Mouse (Mus musculus): Measurements from ENCODE around the gene Stard13. TPM values are rescaled to one million over a fixed set of nuclear protein-coding genes. Genes with fewer than 3 reads are reported as not detected.

Stard13 gene
- total RNA-seq (2014; rRNA removed) (21.3 and 25.0 TPM in 2 replicates), polyA plus RNA-seq (2012; rRNA removed) (7.8 and 7.9 TPM in 2 replicates)

DNA sequence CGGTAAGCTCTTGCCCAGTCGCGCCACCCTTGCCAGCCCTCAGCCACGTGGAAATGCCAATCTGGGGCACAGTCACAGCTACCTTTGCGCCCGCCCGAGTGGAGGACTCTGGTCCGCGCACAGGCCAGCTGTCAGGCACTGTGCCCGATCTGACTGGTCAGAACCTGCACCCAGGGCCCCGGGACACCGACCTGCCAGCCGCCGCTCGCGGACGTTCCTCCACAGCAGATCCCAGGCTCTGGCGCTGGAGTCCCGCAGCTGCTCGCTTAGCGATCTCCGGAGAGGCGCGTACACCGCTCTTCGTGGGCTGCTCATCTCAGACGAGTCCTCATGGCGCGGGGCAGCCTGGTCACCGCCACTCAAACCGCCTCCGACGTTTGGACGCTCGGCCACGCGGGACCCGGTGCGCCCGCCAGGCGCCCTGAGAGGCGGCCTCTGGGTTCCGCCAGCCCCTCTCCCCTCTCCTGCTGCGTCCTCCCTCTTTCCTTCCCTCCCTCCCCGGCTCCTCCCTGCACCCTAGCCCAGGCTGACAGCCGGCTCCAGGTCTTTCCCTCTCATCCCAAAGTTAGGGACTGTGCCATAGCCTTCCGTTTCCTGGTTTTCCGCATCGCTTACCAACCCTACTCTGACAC is at the start of gene Stard13:
TSS of gene Stard13 (minus strand) at position 437 of the 632 bp plus-strand sequence.
- DNase-seq (ENCODE audit: extremely low read depth, low read depth, low spot score): peak; percentile 90
- Histone ChIP-seq H3K4me3 (ENCODE audit: insufficient read depth, low read depth, low read length) (peak within 1 kb of the TSS; percentile 82), H3K79me2 (ENCODE audit: control insufficient read depth, insufficient read depth, low read length) (no peaks in the 10 kb centered on the region), H3K36me3 (ENCODE audit: control insufficient read depth, insufficient read depth, low read length) (no peaks in the 10 kb centered on the region), H3K27me3 (ENCODE audit: control insufficient read depth, insufficient read depth, low read length) (no peaks in the 10 kb centered on the region), H3K4me1 (ENCODE audit: control insufficient read depth, insufficient read depth, low read length) (peaks cover 6% of the 10 kb centered on the region; the same call in 1 of the 2 replicates), H3K27ac (replicated peaks; ENCODE audit: insufficient read depth, low read depth, low read length) (peak within 1 kb of the TSS; percentile 92), H3K9ac (ENCODE audit: low read depth, low read length) (peak within 1 kb of the TSS; percentile 96)
- no peak for TF ChIP-seq CTCF (IDR thresholded peaks at IDR 0.05; ENCODE audit: low read depth, low read length)
- TF ChIP-seq POLR2A (IDR thresholded peaks at IDR 0.05; ENCODE audit: extremely low read depth, insufficient read depth, low read length): peak; percentile 58; the same call in 1 of the 2 replicates
- WGBS: under 1% methylated on average over 49 of the region's 49 CpGs

GRCm38 (mm10) chr5:151279531-151279930 is 45.9 kb upstream of the Stard13 start:
- 93% methylated on average over 7 of the region's 7 CpGs for WGBS
- no peak for TF ChIP-seq CTCF (IDR thresholded peaks at IDR 0.05; ENCODE audit: low read depth, low read length)
- no peak for TF ChIP-seq POLR2A (IDR thresholded peaks at IDR 0.05; ENCODE audit: extremely low read depth, insufficient read depth, low read length)
- no peak for DNase-seq (ENCODE audit: extremely low read depth, low read depth, low spot score)
- Histone ChIP-seq H3K9ac (ENCODE audit: low read depth, low read length) (no peak overlapping the region), H3K36me3 (ENCODE audit: control insufficient read depth, insufficient read depth, low read length) (no peaks in the 10 kb centered on the region), H3K4me3 (ENCODE audit: insufficient read depth, low read depth, low read length) (no peak overlapping the region), H3K79me2 (ENCODE audit: control insufficient read depth, insufficient read depth, low read length) (no peaks in the 10 kb centered on the region), H3K4me1 (ENCODE audit: control insufficient read depth, insufficient read depth, low read length) (no peaks in the 10 kb centered on the region), H3K27ac (replicated peaks; ENCODE audit: insufficient read depth, low read depth, low read length) (no peak overlapping the region), H3K27me3 (ENCODE audit: control insufficient read depth, insufficient read depth, low read length) (no peaks in the 10 kb centered on the region)

DNA sequence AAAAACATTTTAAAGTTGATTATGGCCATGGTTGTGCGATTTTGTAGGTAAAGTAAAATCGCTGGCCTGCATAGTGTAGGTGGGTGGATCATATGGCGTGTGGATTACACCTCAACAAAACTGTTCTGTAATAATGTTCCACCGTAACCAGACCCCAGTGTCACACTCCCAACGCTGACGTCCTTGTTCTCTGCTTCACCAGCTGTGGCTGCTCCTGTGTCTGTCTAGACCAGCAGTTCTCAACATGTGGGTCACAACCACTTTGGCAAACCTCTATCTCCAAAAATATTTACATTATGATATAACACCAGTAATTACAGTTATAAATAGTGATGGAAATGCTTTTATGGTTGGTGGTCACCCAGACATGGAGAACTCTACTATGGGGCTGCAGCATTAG is 44.3 kb upstream of the Stard13 start:
- 92% methylated on average over 6 of the region's 6 CpGs for WGBS

DNA sequence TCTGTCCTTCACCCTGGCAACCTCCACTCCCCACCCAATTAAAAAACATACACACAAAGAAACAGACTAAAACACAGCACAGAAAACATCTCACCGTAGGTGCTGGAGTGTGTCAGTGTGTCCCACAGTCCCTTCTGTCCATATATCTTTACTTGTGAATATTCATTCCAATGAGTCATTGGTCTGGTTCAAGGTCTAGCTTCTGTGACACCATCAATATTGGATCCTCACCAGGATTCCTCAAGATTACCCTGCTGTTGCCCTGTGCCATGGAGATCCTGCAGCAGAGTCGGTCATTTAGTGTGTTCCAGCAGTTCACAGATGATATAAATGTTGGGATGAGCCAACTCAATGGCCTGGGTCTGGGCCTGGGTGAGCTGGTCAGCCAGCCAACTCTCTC is 42.4 kb upstream of the Stard13 start:
- H3K4me1 ChIP-seq (ENCODE audit: control insufficient read depth, insufficient read depth, low read length): peaks cover under 1% of the 10 kb centered on the region; the same call in 1 of the 2 replicates
- no peak for DNase-seq (ENCODE audit: extremely low read depth, low read depth, low spot score)
- H3K27ac ChIP-seq (replicated peaks; ENCODE audit: insufficient read depth, low read depth, low read length): no peak overlapping the region
- no peak overlapping the region for H3K4me3 ChIP-seq (ENCODE audit: insufficient read depth, low read depth, low read length)
- H3K27me3 ChIP-seq (ENCODE audit: control insufficient read depth, insufficient read depth, low read length): no peaks in the 10 kb centered on the region
- no peaks in the 10 kb centered on the region for H3K79me2 ChIP-seq (ENCODE audit: control insufficient read depth, insufficient read depth, low read length)
- WGBS: 99% methylated on average over 2 of the region's 2 CpGs
- no peak for TF ChIP-seq POLR2A (IDR thresholded peaks at IDR 0.05; ENCODE audit: extremely low read depth, insufficient read depth, low read length)
- TF ChIP-seq CTCF (IDR thresholded peaks at IDR 0.05; ENCODE audit: low read depth, low read length): no peak
- H3K9ac ChIP-seq (ENCODE audit: low read depth, low read length): no peak overlapping the region
- no peaks in the 10 kb centered on the region for H3K36me3 ChIP-seq (ENCODE audit: control insufficient read depth, insufficient read depth, low read length)

More for the DNA sequence above, 44.3 kb upstream of the Stard13 start:
- no peak overlapping the region for H3K27ac ChIP-seq (replicated peaks; ENCODE audit: insufficient read depth, low read depth, low read length)
- H3K9ac ChIP-seq (ENCODE audit: low read depth, low read length): no peak overlapping the region
- DNase-seq (ENCODE audit: extremely low read depth, low read depth, low spot score): no peak
- TF ChIP-seq CTCF (IDR thresholded peaks at IDR 0.05; ENCODE audit: low read depth, low read length): no peak
- no peak for TF ChIP-seq POLR2A (IDR thresholded peaks at IDR 0.05; ENCODE audit: extremely low read depth, insufficient read depth, low read length)
- H3K79me2 ChIP-seq (ENCODE audit: control insufficient read depth, insufficient read depth, low read length): no peaks in the 10 kb centered on the region
- no peaks in the 10 kb centered on the region for H3K36me3 ChIP-seq (ENCODE audit: control insufficient read depth, insufficient read depth, low read length)
- H3K4me1 ChIP-seq (ENCODE audit: control insufficient read depth, insufficient read depth, low read length): no peaks in the 10 kb centered on the region
- H3K27me3 ChIP-seq (ENCODE audit: control insufficient read depth, insufficient read depth, low read length): no peaks in the 10 kb centered on the region
- no peak overlapping the region for H3K4me3 ChIP-seq (ENCODE audit: insufficient read depth, low read depth, low read length)

DNA sequence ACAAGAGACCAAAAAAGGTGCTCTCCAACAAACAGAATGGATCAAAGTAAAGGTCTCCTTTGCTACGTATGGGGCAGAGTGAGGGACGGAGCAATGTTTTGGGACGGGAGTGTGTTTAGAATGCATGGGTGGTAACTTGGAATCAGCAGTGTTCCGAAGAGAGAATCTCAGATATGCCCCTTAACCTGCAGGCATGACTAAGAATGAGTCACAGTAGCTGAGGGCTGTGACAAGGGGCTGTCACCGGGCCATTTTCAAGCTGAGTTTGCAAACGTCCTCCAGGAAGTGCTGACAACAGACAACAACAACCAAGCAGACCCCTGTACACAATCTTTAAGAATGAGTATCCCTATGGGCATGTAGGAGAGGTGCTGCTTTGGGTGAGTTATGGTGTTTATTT is 40.6 kb upstream of the Stard13 start:
- Histone ChIP-seq H3K27me3 (ENCODE audit: control insufficient read depth, insufficient read depth, low read length) (no peaks in the 10 kb centered on the region), H3K27ac (replicated peaks; ENCODE audit: insufficient read depth, low read depth, low read length) (no peak overlapping the region), H3K4me1 (ENCODE audit: control insufficient read depth, insufficient read depth, low read length) (peaks cover 1% of the 10 kb centered on the region; the same call in 1 of the 2 replicates), H3K79me2 (ENCODE audit: control insufficient read depth, insufficient read depth, low read length) (no peaks in the 10 kb centered on the region), H3K4me3 (ENCODE audit: insufficient read depth, low read depth, low read length) (no peak overlapping the region), H3K36me3 (ENCODE audit: control insufficient read depth, insufficient read depth, low read length) (no peaks in the 10 kb centered on the region), H3K9ac (ENCODE audit: low read depth, low read length) (no peak overlapping the region)
- WGBS: 80% methylated on average over 6 of the region's 6 CpGs
- TF ChIP-seq CTCF (IDR thresholded peaks at IDR 0.05; ENCODE audit: low read depth, low read length) (no peak), POLR2A (IDR thresholded peaks at IDR 0.05; ENCODE audit: extremely low read depth, insufficient read depth, low read length) (no peak)
- DNase-seq (ENCODE audit: extremely low read depth, low read depth, low spot score): no peak

DNA sequence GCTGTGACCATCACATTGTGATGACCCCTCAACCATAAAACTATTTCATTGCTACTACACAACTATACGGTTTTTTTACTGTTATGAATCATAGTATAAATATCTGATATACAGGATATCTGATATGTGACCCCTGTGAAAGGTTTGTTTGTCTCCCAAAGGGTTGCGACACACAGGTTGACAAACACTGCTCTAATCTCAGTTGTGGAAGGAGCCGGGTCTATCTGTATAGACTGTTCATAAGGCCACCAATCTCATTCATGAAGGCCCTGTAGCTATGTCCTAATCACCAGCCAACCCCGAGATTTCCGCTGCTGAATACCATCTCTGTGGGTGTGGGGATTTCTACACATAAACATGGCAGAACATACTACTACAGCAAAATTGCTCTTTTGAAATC is 37.2 kb upstream of the Stard13 start:
- DNase-seq (ENCODE audit: extremely low read depth, low read depth, low spot score): peak; percentile 58
- Histone ChIP-seq H3K27me3 (ENCODE audit: control insufficient read depth, insufficient read depth, low read length) (no peaks in the 10 kb centered on the region), H3K27ac (replicated peaks; ENCODE audit: insufficient read depth, low read depth, low read length) (no peak overlapping the region), H3K4me3 (ENCODE audit: insufficient read depth, low read depth, low read length) (no peak overlapping the region), H3K79me2 (ENCODE audit: control insufficient read depth, insufficient read depth, low read length) (no peaks in the 10 kb centered on the region), H3K36me3 (ENCODE audit: control insufficient read depth, insufficient read depth, low read length) (no peaks in the 10 kb centered on the region), H3K9ac (ENCODE audit: low read depth, low read length) (no peak overlapping the region), H3K4me1 (ENCODE audit: control insufficient read depth, insufficient read depth, low read length) (peaks cover 1% of the 10 kb centered on the region; the same call in 1 of the 2 replicates)
- no peak for TF ChIP-seq POLR2A (IDR thresholded peaks at IDR 0.05; ENCODE audit: extremely low read depth, insufficient read depth, low read length)
- TF ChIP-seq CTCF (IDR thresholded peaks at IDR 0.05; ENCODE audit: low read depth, low read length): no peak
- 26% methylated on average over 5 of the region's 5 CpGs for WGBS
